Mouse (Mus musculus): ENCODE measurements at regions not wholly inside any gene's neighbourhood (a gene's known extent, or its start where the extent isn't known, plus 50 kb on each side); places are given as distances from the start of the nearest gene placed in this dataset.
"Not testable (repeated sequence)": the region's sequence is repeated elsewhere in the genome, so short reads cannot be mapped to it uniquely, and the experiment has no call there.

DNA sequence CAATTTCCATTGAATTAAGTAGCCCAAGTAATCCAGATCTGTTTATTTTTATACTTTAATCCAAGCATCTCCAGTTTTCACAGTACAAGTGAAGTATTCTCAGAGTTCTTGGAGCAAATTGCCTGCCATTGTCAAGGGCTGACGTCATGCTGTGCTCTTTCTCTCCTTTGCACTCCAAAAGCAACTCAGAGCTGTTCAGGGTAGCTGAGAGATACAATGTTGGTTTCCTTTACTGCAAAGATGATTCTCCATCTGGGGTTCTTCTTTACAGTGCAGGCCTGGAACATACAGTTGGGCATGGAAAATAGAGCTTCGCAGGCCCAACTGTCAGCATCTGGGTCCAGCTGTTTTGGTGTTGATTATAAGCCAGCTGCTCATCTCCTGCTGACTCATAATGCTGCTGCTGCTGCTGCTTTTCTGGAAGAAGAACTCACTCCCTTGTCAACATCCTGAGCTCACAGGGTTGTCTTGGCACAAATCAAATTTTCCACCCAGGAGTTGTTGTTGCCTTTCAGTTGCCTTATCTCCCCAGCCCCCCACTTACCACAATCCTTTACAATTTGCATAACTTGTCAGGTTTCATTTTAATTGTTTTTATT, 454.7 kb upstream of the Slc5a7 start:
- WGBS, result 29% methylated on average over 2 of the region's 2 CpGs
- Histone ChIP-seq H3K9me3 (replicated peaks; ENCODE audit: low read length) (no peaks in the 10 kb centered on the region), H3K27me3 (ENCODE audit: insufficient read depth, low read length) (no peaks in the 10 kb centered on the region), H3K4me1 (replicated peaks; ENCODE audit: insufficient read depth, low read length) (no peaks in the 10 kb centered on the region), H3K4me3 (replicated peaks; ENCODE audit: low read depth, low read length) (no peak overlapping the region), H3K36me3 (ENCODE audit: insufficient read depth, low read length) (no peaks in the 10 kb centered on the region), H3K27ac (no peak overlapping the region), H3K4me2 (ENCODE audit: low read length) (no peak overlapping the region), H3K9ac (ENCODE audit: low read depth, low read length) (no peak overlapping the region)
- DNase-seq (ENCODE audit: low spot score) (peak; percentile 2), ATAC-seq (replicated peaks; ENCODE audit: low FRiP score, low read depth) (no peak)
- TF ChIP-seq CTCF (IDR thresholded peaks at IDR 0.05; ENCODE audit: low read depth), result no peak

DNA sequence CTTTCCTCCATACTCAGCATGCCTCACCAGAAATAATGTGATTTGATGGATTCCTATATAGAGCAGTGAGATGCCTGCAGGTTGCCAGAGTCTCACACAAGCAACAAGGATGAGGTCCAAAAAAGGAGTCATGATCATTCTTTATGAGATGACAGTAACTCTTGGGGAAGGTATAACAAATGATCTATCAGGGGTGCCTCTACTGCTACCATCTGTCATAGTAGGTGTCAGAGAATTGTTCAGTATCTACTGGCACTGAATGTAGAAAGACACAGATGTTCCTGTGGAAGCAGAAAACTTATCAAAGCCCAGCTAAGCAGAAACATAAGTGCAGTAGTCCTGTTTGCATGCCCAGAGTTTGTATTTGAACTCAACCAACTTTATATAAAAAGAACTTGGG, 454.1 kb upstream of the Slc5a7 start:
- no peak overlapping the region for H3K9ac ChIP-seq (ENCODE audit: low read depth, low read length)
- ATAC-seq (replicated peaks; ENCODE audit: low FRiP score, low read depth), result no peak
- no peak for TF ChIP-seq CTCF (IDR thresholded peaks at IDR 0.05; ENCODE audit: low read depth)

GRCm38 (mm10) chr17:54735836-54736235, 437.0 kb upstream of the Slc5a7 start:
- Histone ChIP-seq H3K4me2 (ENCODE audit: low read length) (no peak overlapping the region), H3K36me3 (ENCODE audit: insufficient read depth, low read length) (no peaks in the 10 kb centered on the region), H3K9me3 (replicated peaks; ENCODE audit: low read length) (no peaks in the 10 kb centered on the region), H3K4me1 (replicated peaks; ENCODE audit: insufficient read depth, low read length) (no peaks in the 10 kb centered on the region), H3K27ac (no peak overlapping the region), H3K27me3 (ENCODE audit: insufficient read depth, low read length) (no peaks in the 10 kb centered on the region), H3K9ac (ENCODE audit: low read depth, low read length) (no peak overlapping the region), H3K4me3 (replicated peaks; ENCODE audit: low read depth, low read length) (no peak overlapping the region)
- ATAC-seq (replicated peaks; ENCODE audit: low FRiP score, low read depth) (no peak), DNase-seq (ENCODE audit: low spot score) (no peak)
- 65% methylated on average over 3 of the region's 3 CpGs for WGBS
- no peak for TF ChIP-seq CTCF (IDR thresholded peaks at IDR 0.05; ENCODE audit: low read depth)

More for the DNA sequence above, 454.1 kb upstream of the Slc5a7 start:
- H3K36me3 ChIP-seq (ENCODE audit: insufficient read depth, low read length), result no peaks in the 10 kb centered on the region
- DNase-seq (ENCODE audit: low spot score), result no peak
- H3K27ac ChIP-seq, result no peak overlapping the region
- no peak overlapping the region for H3K4me3 ChIP-seq (replicated peaks; ENCODE audit: low read depth, low read length)
- no peaks in the 10 kb centered on the region for H3K27me3 ChIP-seq (ENCODE audit: insufficient read depth, low read length)
- H3K9me3 ChIP-seq (replicated peaks; ENCODE audit: low read length), result no peaks in the 10 kb centered on the region
- H3K4me1 ChIP-seq (replicated peaks; ENCODE audit: insufficient read depth, low read length), result no peaks in the 10 kb centered on the region
- H3K4me2 ChIP-seq (ENCODE audit: low read length), result no peak overlapping the region

- Histone ChIP-seq H3K27me3 (ENCODE audit: insufficient read depth, low read length) (no peaks in the 10 kb centered on the region), H3K4me2 (ENCODE audit: low read length) (no peak overlapping the region), H3K9me3 (replicated peaks; ENCODE audit: low read length) (no peaks in the 10 kb centered on the region), H3K4me3 (replicated peaks; ENCODE audit: low read depth, low read length) (no peak overlapping the region), H3K4me1 (replicated peaks; ENCODE audit: insufficient read depth, low read length) (no peaks in the 10 kb centered on the region), H3K27ac (no peak overlapping the region), H3K36me3 (ENCODE audit: insufficient read depth, low read length) (no peaks in the 10 kb centered on the region), H3K9ac (ENCODE audit: low read depth, low read length) (no peak overlapping the region)
- DNase-seq (ENCODE audit: low spot score), result no peak
- ATAC-seq (replicated peaks; ENCODE audit: low FRiP score, low read depth), result no peak
- TF ChIP-seq CTCF (IDR thresholded peaks at IDR 0.05; ENCODE audit: low read depth), result no peak
These were observed 428.8 kb upstream of the Slc5a7 start for GRCm38 (mm10) chr17:54727660-54728059.

- H3K4me1 ChIP-seq (replicated peaks; ENCODE audit: insufficient read depth, low read length), result no peaks in the 10 kb centered on the region
- ATAC-seq (replicated peaks; ENCODE audit: low FRiP score, low read depth), result no peak
- H3K27ac ChIP-seq, result no peak overlapping the region
- H3K27me3 ChIP-seq (ENCODE audit: insufficient read depth, low read length), result no peaks in the 10 kb centered on the region
- H3K4me2 ChIP-seq (ENCODE audit: low read length), result no peak overlapping the region
- H3K9me3 ChIP-seq (replicated peaks; ENCODE audit: low read length), result no peaks in the 10 kb centered on the region
- H3K36me3 ChIP-seq (ENCODE audit: insufficient read depth, low read length), result no peaks in the 10 kb centered on the region
- no peak for DNase-seq (ENCODE audit: low spot score)
- H3K4me3 ChIP-seq (replicated peaks; ENCODE audit: low read depth, low read length), result no peak overlapping the region
- H3K9ac ChIP-seq (ENCODE audit: low read depth, low read length), result no peak overlapping the region
- TF ChIP-seq CTCF (IDR thresholded peaks at IDR 0.05; ENCODE audit: low read depth), result no peak
- 92% methylated on average over 2 of the region's 2 CpGs for WGBS
These were observed 427.9 kb upstream of the Slc5a7 start for GRCm38 (mm10) chr17:54726693-54727092.

DNA sequence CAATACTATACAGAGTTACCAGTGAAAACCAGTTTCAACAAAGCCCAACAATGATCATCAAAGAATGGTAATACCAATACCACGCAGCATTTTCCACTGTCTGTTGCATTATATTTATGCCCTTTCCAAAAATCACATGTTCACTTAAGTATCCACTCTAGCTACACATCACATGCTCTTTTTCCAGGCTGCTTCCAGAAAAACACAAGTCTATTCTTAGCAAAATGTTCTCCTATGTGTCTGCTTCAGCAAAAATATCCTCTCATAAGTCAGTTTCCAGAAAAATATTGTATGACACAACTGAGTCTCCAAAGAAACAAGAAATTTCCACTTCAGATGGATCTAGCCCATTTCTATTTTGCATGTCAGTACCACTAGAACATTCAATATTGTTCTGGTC, 414.2 kb upstream of the Slc5a7 start:
- ATAC-seq (replicated peaks; ENCODE audit: low FRiP score, low read depth) (no peak), DNase-seq (ENCODE audit: low spot score) (no peak)
- H3K4me3 ChIP-seq (replicated peaks; ENCODE audit: low read depth, low read length), result no peak overlapping the region
- H3K27ac ChIP-seq, result no peak overlapping the region
- no peak for TF ChIP-seq CTCF (IDR thresholded peaks at IDR 0.05; ENCODE audit: low read depth)
- H3K4me1 ChIP-seq (replicated peaks; ENCODE audit: insufficient read depth, low read length), result no peaks in the 10 kb centered on the region
- H3K9me3 ChIP-seq (replicated peaks; ENCODE audit: low read length), result no peaks in the 10 kb centered on the region
- no peak overlapping the region for H3K4me2 ChIP-seq (ENCODE audit: low read length)
- H3K27me3 ChIP-seq (ENCODE audit: insufficient read depth, low read length), result no peaks in the 10 kb centered on the region
- H3K9ac ChIP-seq (ENCODE audit: low read depth, low read length), result no peak overlapping the region
- 76% methylated on average over 1 of the region's 1 CpGs for WGBS
- H3K36me3 ChIP-seq (ENCODE audit: insufficient read depth, low read length), result no peaks in the 10 kb centered on the region

GRCm38 (mm10) chr17:54707811-54708210, 409.0 kb upstream of the Slc5a7 start:
- ATAC-seq (replicated peaks; ENCODE audit: low FRiP score, low read depth); H3K36me3 ChIP-seq (ENCODE audit: insufficient read depth, low read length); H3K4me3 ChIP-seq (replicated peaks; ENCODE audit: low read depth, low read length); H3K27ac ChIP-seq; DNase-seq (ENCODE audit: low spot score); H3K9me3 ChIP-seq (replicated peaks; ENCODE audit: low read length); H3K9ac ChIP-seq (ENCODE audit: low read depth, low read length); H3K4me1 ChIP-seq (replicated peaks; ENCODE audit: insufficient read depth, low read length); H3K27me3 ChIP-seq (ENCODE audit: insufficient read depth, low read length); H3K4me2 ChIP-seq (ENCODE audit: low read length): not testable (repeated sequence)
